Mouse (Mus musculus): Measurements from ENCODE around the gene Bmp2k. TPM values are rescaled to one million over a fixed set of nuclear protein-coding genes. Genes with fewer than 3 reads are reported as not detected.
"Not testable (repeated sequence)": the region's sequence is repeated elsewhere in the genome, so short reads cannot be mapped to it uniquely, and the experiment has no call there.

The Bmp2k gene
- polyA plus RNA-seq, 1 experiment from 2014 or later, result 12.4 TPM

DNA sequence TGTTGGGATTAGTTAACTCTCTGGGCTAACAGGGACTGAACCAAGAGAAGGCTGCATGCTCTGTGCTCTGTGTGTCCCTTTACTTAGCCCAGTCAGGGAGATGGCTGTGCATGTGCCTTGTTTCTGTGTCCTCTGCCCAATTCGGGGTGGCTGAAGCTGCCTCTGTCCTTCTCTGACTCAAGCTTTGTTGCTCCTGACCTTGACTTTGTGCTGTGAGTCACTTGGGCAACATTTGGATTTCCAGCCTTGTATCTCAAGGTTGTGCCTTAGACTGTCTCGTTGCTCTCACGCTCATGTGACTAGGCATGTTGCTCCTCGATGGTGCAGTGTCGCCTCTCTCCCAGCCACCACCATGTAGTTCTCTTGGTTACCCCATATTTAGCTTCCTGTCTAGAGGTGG, 27.3 kb downstream of the Bmp2k start:
- ATAC-seq (ENCODE audit: low FRiP score) (no peak), DNase-seq (ENCODE audit: low spot score) (no peak)
- no peak overlapping the region for H3K27ac ChIP-seq
- H3K9ac ChIP-seq, result no peak overlapping the region
- 97% methylated on average over 5 of the region's 5 CpGs for WGBS
- H3K9me3 ChIP-seq (ENCODE audit: control insufficient read depth, low read length), result no peaks in the 10 kb centered on the region
- no peaks in the 10 kb centered on the region for H3K27me3 ChIP-seq (ENCODE audit: control insufficient read depth, insufficient read depth, low read length)
- no peak overlapping the region for H3K4me2 ChIP-seq (replicated peaks)
- H3K36me3 ChIP-seq (replicated peaks; ENCODE audit: control insufficient read depth, insufficient read depth), result no peaks in the 10 kb centered on the region
- H3K4me3 ChIP-seq (replicated peaks; ENCODE audit: low read length), result no peak overlapping the region
- H3K4me1 ChIP-seq (replicated peaks; ENCODE audit: control insufficient read depth, insufficient read depth, low read length), result 0 out of 2 replicates have a peak, but pooled peaks cover 9% of the 10 kb centered on the region

DNA sequence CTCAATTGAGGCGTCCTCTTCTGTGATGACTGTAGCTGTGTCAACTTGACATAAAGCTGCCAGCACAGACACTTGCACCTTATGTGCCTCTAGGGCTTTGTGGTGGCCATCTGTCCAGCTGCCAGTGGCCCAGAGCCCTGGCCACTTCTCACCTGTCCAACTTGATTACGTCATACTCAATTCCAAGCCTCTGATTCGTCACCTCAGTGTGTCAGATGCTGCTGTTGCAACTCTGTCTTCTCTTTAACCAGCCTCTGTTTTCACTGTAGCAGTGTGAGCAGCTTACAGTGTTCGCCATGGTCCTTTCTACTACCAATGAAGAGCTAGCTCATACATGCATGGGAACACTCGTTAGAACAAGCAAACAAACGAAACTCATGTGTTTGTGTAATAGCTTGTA, 28.2 kb downstream of the Bmp2k start:
- DNase-seq (ENCODE audit: low spot score), result no peak
- Histone ChIP-seq H3K4me3 (replicated peaks; ENCODE audit: low read length) (no peak overlapping the region), H3K4me1 (replicated peaks; ENCODE audit: control insufficient read depth, insufficient read depth, low read length) (0 out of 2 replicates have a peak, but pooled peaks cover 9% of the 10 kb centered on the region), H3K27ac (no peak overlapping the region), H3K4me2 (replicated peaks) (no peak overlapping the region), H3K36me3 (replicated peaks; ENCODE audit: control insufficient read depth, insufficient read depth) (no peaks in the 10 kb centered on the region), H3K9me3 (ENCODE audit: control insufficient read depth, low read length) (no peaks in the 10 kb centered on the region), H3K27me3 (ENCODE audit: control insufficient read depth, insufficient read depth, low read length) (no peaks in the 10 kb centered on the region), H3K9ac (no peak overlapping the region)
- 91% methylated on average over 6 of the region's 6 CpGs for WGBS
- no peak for ATAC-seq (ENCODE audit: low FRiP score)

DNA sequence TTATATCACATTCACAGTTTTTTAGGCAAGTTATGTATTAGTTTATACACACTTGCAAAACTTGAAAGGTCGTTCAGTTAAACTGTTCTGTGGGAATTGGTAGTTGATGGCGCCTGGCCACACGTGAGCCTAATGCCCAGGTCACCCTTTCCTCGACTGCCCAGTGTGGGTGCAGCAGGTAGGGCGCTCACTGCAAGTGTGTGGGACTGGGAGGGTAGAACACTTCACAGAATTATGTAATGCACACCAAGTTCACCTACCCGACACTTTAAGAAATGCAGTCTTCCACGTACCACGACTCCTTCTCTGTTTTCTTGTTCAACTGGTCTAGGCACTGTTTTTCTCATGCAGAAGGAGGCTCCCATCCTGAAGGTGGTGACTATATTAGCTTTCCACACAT, 30.5 kb downstream of the Bmp2k start:
- no peaks in the 10 kb centered on the region for H3K27me3 ChIP-seq (ENCODE audit: control insufficient read depth, insufficient read depth, low read length)
- ATAC-seq (ENCODE audit: low FRiP score), result no peak
- 92% methylated on average over 8 of the region's 8 CpGs for WGBS
- no peak for DNase-seq (ENCODE audit: low spot score)
- H3K9me3 ChIP-seq (ENCODE audit: control insufficient read depth, low read length), result no peaks in the 10 kb centered on the region
- H3K4me2 ChIP-seq (replicated peaks), result no peak overlapping the region
- 0 out of 2 replicates have a peak, but pooled peaks cover under 1% of the 10 kb centered on the region for H3K4me1 ChIP-seq (replicated peaks; ENCODE audit: control insufficient read depth, insufficient read depth, low read length)
- no peaks in the 10 kb centered on the region; the same call in 1 of the 2 replicates for H3K36me3 ChIP-seq (replicated peaks; ENCODE audit: control insufficient read depth, insufficient read depth)
- H3K27ac ChIP-seq, result no peak overlapping the region
- H3K4me3 ChIP-seq (replicated peaks; ENCODE audit: low read length), result no peak overlapping the region
- no peak overlapping the region for H3K9ac ChIP-seq

DNA sequence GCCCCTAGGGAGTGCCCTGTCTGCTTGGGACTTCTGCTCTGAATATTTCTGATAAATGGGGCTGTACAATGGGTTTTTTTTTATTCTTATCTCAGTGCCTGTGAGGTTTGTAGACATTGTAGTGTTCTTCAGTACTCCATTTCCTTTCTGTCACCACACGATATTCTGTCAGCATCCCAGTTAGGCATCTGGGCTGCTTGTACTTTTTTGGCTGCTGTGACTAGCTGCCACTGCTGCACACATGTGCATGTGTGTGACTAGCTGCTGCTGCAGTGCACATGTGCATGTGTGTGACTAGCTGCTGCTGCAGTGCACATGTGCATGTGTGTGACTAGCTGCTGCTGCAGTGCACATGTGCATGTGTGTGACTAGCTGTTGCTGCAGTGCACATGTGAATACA, 31.4 kb downstream of the Bmp2k start:
- not testable (repeated sequence) for H3K4me1 ChIP-seq (replicated peaks; ENCODE audit: control insufficient read depth, insufficient read depth, low read length); H3K9me3 ChIP-seq (ENCODE audit: control insufficient read depth, low read length); DNase-seq (ENCODE audit: low spot score); H3K27ac ChIP-seq; ATAC-seq (ENCODE audit: low FRiP score); H3K9ac ChIP-seq; H3K4me2 ChIP-seq (replicated peaks); H3K36me3 ChIP-seq (replicated peaks; ENCODE audit: control insufficient read depth, insufficient read depth); H3K27me3 ChIP-seq (ENCODE audit: control insufficient read depth, insufficient read depth, low read length); H3K4me3 ChIP-seq (replicated peaks; ENCODE audit: low read length)
- WGBS, result 85% methylated on average over 1 of the region's 1 CpGs

DNA sequence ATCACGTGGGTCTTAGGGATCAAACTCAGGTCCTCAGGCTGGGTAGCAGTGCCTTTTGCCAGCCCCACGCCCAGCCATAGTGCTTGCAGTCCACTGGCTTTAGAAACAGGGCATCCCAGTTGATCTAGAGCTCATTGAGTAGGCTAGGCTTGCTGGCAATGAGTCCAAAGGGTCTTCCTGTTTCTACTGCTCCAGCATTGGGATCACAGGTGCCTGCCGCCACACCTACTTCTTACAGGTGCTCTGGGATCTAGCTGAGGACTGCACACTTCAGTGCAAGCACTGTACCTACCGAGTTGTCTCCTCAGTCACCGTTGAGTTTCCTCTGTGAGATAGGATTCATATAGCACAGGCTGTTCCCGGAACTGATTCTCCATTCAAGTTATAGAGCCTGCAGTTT, 34.3 kb downstream of the Bmp2k start:
- Histone ChIP-seq H3K9me3 (ENCODE audit: control insufficient read depth, low read length) (no peaks in the 10 kb centered on the region), H3K4me3 (replicated peaks; ENCODE audit: low read length) (no peak overlapping the region), H3K27ac (no peak overlapping the region), H3K4me2 (replicated peaks) (no peak overlapping the region), H3K27me3 (ENCODE audit: control insufficient read depth, insufficient read depth, low read length) (no peaks in the 10 kb centered on the region), H3K4me1 (replicated peaks; ENCODE audit: control insufficient read depth, insufficient read depth, low read length) (no peaks in the 10 kb centered on the region), H3K36me3 (replicated peaks; ENCODE audit: control insufficient read depth, insufficient read depth) (no peaks in the 10 kb centered on the region; the same call in 1 of the 2 replicates), H3K9ac (no peak overlapping the region)
- ATAC-seq (ENCODE audit: low FRiP score), result no peak
- DNase-seq (ENCODE audit: low spot score), result no peak
- WGBS, result 90% methylated on average over 6 of the region's 6 CpGs

DNA sequence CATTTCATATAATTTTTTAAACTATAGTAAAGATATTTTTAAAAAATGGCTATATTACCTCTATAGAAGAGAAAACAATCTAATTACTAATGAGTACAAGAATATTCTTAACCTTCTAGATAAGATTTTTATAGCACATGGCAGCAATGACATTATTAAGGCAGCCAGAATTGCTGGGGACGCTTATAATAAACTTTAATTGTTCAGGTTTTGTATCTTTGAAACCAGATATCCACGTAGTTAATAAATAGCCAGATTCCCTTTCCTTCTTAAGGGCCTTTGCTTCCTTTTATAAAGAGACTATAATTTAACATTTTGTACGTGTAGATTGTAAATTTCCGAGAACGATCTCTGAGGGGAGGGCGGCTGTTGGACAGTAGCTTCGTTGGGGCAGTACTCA, 47.8 kb downstream of the Bmp2k start:
- Histone ChIP-seq H3K4me3 (replicated peaks; ENCODE audit: low read length) (no peak overlapping the region), H3K9me3 (ENCODE audit: control insufficient read depth, low read length) (no peaks in the 10 kb centered on the region), H3K9ac (no peak overlapping the region), H3K4me2 (replicated peaks) (no peak overlapping the region), H3K36me3 (replicated peaks; ENCODE audit: control insufficient read depth, insufficient read depth) (peaks cover 7% of the 10 kb centered on the region), H3K4me1 (replicated peaks; ENCODE audit: control insufficient read depth, insufficient read depth, low read length) (no peaks in the 10 kb centered on the region), H3K27ac (no peak overlapping the region), H3K27me3 (ENCODE audit: control insufficient read depth, insufficient read depth, low read length) (no peaks in the 10 kb centered on the region)
- DNase-seq (ENCODE audit: low spot score) (no peak), ATAC-seq (ENCODE audit: low FRiP score) (no peak)
- 94% methylated on average over 7 of the region's 7 CpGs for WGBS

DNA sequence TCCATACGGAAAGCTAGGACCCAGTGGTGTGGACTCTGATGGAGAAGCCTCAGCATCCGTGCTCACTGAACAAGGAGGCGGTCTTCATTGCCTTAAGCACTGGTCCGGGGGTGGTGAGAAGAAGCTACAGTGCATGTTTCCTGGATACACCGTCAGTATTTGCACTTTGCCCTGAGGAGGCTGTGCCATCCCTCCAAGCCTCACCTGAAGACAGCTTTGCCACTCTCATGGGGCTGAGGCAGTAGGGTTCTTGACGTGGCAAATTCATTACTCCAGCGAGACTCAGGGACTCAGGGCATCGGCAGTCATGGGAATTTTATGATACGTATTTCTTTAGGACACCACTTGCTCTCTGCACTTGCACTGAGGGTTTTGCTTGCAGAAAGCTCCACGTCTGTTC, 49.2 kb downstream of the Bmp2k start:
- ATAC-seq (ENCODE audit: low FRiP score), result no peak
- DNase-seq (ENCODE audit: low spot score), result no peak
- 91% methylated on average over 10 of the region's 10 CpGs for WGBS

DNA sequence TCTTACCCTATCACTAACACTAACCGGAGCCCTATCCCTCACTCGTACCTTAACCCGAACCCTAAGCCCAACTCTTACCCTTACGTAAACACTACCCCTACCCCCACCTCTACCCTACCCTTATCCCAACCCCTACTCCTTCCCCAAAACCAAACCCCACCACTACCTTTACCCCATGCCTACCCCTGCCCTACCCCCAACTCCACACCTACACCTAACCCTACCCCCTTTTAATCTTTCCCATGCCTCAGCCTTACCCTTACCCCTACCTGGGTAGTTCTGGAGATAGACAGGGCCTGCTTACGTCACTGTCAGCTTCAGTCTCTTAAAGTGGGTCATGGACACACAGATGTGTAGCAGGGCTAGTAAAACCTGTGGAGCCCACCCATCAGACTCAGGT, 51.4 kb downstream of the Bmp2k start:
- 97% methylated on average over 5 of the region's 5 CpGs for WGBS
- H3K4me1 ChIP-seq (replicated peaks; ENCODE audit: control insufficient read depth, insufficient read depth, low read length), result no peaks in the 10 kb centered on the region
- no peak overlapping the region for H3K27ac ChIP-seq
- H3K9ac ChIP-seq, result no peak overlapping the region
- no peak for ATAC-seq (ENCODE audit: low FRiP score)
- peaks cover 11% of the 10 kb centered on the region; the same call in 1 of the 2 replicates for H3K36me3 ChIP-seq (replicated peaks; ENCODE audit: control insufficient read depth, insufficient read depth)
- H3K9me3 ChIP-seq (ENCODE audit: control insufficient read depth, low read length), result no peaks in the 10 kb centered on the region
- DNase-seq (ENCODE audit: low spot score), result no peak
- H3K27me3 ChIP-seq (ENCODE audit: control insufficient read depth, insufficient read depth, low read length), result no peaks in the 10 kb centered on the region
- H3K4me2 ChIP-seq (replicated peaks), result no peak overlapping the region
- H3K4me3 ChIP-seq (replicated peaks; ENCODE audit: low read length), result no peak overlapping the region

More for the DNA sequence above, 49.2 kb downstream of the Bmp2k start:
- H3K9me3 ChIP-seq (ENCODE audit: control insufficient read depth, low read length), result no peaks in the 10 kb centered on the region
- no peak overlapping the region for H3K9ac ChIP-seq
- peaks cover 7% of the 10 kb centered on the region; the same call in 1 of the 2 replicates for H3K36me3 ChIP-seq (replicated peaks; ENCODE audit: control insufficient read depth, insufficient read depth)
- H3K27ac ChIP-seq, result no peak overlapping the region
- H3K27me3 ChIP-seq (ENCODE audit: control insufficient read depth, insufficient read depth, low read length), result no peaks in the 10 kb centered on the region
- no peak overlapping the region for H3K4me3 ChIP-seq (replicated peaks; ENCODE audit: low read length)
- no peak overlapping the region for H3K4me2 ChIP-seq (replicated peaks)
- no peaks in the 10 kb centered on the region for H3K4me1 ChIP-seq (replicated peaks; ENCODE audit: control insufficient read depth, insufficient read depth, low read length)

DNA sequence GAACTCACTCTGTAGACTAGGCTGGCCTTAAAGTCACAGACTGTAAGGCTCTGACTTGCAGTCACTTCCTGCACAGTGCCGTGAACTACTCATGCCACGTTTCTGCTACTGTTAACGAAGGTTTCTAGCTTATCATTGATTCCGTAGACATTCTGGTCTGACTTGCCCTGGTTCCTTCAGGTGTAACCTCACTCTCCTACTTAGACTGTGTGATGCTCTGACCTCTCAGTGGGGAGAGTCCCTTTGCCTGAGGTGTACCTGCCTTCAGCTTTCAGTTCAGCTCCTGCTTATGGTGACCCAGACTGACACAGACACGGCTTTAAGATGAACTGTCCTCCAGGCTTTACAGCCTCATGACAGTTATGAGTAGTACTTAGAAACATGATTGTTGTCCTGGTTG, 56.7 kb downstream of the Bmp2k start:
- H3K27ac ChIP-seq, result no peak overlapping the region
- H3K9ac ChIP-seq, result no peak overlapping the region
- H3K4me3 ChIP-seq (replicated peaks; ENCODE audit: low read length), result no peak overlapping the region
- H3K36me3 ChIP-seq (replicated peaks; ENCODE audit: control insufficient read depth, insufficient read depth), result peaks cover 31% of the 10 kb centered on the region
- DNase-seq (ENCODE audit: low spot score) (no peak), ATAC-seq (ENCODE audit: low FRiP score) (no peak)
- WGBS, result 93% methylated on average over 5 of the region's 5 CpGs
- no peaks in the 10 kb centered on the region for H3K4me1 ChIP-seq (replicated peaks; ENCODE audit: control insufficient read depth, insufficient read depth, low read length)
- no peaks in the 10 kb centered on the region for H3K27me3 ChIP-seq (ENCODE audit: control insufficient read depth, insufficient read depth, low read length)
- H3K9me3 ChIP-seq (ENCODE audit: control insufficient read depth, low read length), result no peaks in the 10 kb centered on the region
- no peak overlapping the region for H3K4me2 ChIP-seq (replicated peaks)

DNA sequence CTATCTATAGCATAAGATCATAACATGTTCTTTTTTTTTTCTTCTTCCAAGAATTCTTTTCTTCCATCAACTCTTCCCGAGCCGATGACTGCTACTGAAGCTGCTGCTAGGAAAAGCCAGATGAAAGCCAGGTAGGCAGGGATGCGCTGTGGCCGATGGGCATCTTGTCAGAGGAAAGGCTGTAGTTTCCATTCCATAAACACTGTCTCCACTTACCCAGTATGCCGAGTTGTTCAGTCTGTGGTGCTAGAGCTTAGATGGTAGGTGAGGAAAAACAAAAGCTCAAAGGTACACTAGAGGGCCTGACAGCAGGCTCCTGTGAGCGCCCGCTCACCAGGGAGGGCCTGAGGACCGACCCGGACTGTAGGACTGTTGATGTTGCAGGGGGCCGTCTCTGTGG, 57.3 kb downstream of the Bmp2k start:
- 83% methylated on average over 10 of the region's 10 CpGs for WGBS
- ATAC-seq (ENCODE audit: low FRiP score), result no peak
- H3K27ac ChIP-seq, result no peak overlapping the region
- no peaks in the 10 kb centered on the region for H3K9me3 ChIP-seq (ENCODE audit: control insufficient read depth, low read length)
- H3K4me1 ChIP-seq (replicated peaks; ENCODE audit: control insufficient read depth, insufficient read depth, low read length), result no peaks in the 10 kb centered on the region
- peaks cover 34% of the 10 kb centered on the region for H3K36me3 ChIP-seq (replicated peaks; ENCODE audit: control insufficient read depth, insufficient read depth)
- no peak overlapping the region for H3K4me2 ChIP-seq (replicated peaks)
- no peak overlapping the region for H3K9ac ChIP-seq
- H3K27me3 ChIP-seq (ENCODE audit: control insufficient read depth, insufficient read depth, low read length), result no peaks in the 10 kb centered on the region
- H3K4me3 ChIP-seq (replicated peaks; ENCODE audit: low read length), result no peak overlapping the region
- no peak for DNase-seq (ENCODE audit: low spot score)

Data from hindbrain, embryonic 14.5 days (tissue).